Mouse (Mus musculus) heart, adult 10 weeks (tissue): Measurements from ENCODE around the gene Crp. TPM values are rescaled to one million over a fixed set of nuclear protein-coding genes. Genes with fewer than 3 reads are reported as not detected.

Experiments
- polyA plus RNA-seq: library from polyadenylated mRNA; stranded (reverse); fragments of 350-450 nt; fragmentation: Illumina TruSeq; extraction: RNeasy Lipid Tissue Mini Kit (QIAGEN cat#74804); gene quantifications from one replicate; pipeline ENCODE4 v1.2.3, GENCODE M21; 2014; ENCODE audit warnings: low read depth, low replicate concordance

Crp gene
- polyA plus RNA-seq: 0.52 TPM

DNA sequence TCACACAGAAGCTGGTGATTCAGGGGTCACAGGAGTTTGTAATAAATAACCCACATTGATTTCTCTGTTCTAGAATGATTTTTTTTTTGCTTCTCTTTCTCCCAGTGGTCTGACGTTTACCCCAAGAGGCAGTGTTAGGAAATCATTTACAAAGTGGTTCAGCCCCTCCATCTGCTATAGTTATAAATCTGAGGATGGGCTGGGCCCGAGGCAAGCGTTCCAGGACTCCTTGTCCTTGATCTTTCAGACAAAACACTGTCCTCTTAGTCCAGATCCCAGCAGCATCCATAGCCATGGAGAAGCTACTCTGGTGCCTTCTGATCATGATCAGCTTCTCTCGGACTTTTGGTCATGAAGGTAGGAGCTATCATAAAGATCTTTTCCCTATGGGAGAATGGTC, at the start of gene Crp:
TSS of gene Crp (plus strand) at position 212 of the 400 bp plus-strand sequence.

Other genes with a start within 250 kb of the Crp start
- gene Slamf9, start 222.7 kb upstream of the Crp start, polyA plus RNA-seq: 5.1 TPM
- gene Igsf9, start 216.3 kb upstream of the Crp start, polyA plus RNA-seq: 1.8 TPM
- gene Tagln2, start 198.0 kb upstream of the Crp start, polyA plus RNA-seq: 101 TPM
- 0.47 TPM for gene Cfap45, start 177.3 kb upstream of the Crp start, polyA plus RNA-seq
- gene Vsig8, start 142.1 kb upstream of the Crp start, polyA plus RNA-seq: not detected
- 0.73 TPM for gene Slamf8, start 107.5 kb upstream of the Crp start, polyA plus RNA-seq
- not detected for gene Fcrl6, start 95.5 kb upstream of the Crp start, polyA plus RNA-seq
- 18.7 TPM for gene Dusp23, start 65.1 kb upstream of the Crp start, polyA plus RNA-seq
- gene Apcs, start 197.0 kb downstream of the Crp start, polyA plus RNA-seq: not detected